ENCODE assay signal across 10 mouse cellular contexts in the genomic region with DNA sequence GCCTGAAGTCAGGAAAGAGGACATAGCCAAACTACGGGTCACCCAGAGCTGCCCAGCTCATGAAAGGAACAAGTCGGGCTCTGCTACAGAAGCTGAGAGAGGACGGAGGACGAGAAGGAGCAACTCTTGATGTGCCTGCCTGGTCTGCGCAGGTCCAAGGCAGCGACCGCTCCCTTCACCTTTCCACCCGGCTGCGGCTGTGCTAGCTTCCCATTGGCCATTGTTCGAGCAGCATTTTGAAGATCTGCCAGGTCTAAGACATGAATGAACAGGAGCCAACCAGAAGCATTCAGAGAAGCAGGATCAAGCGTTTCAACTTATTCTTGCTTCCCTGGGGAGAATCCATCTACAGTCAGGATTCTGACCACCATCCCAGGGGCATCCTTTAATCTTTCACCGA.
DNase-seq lines count a peak whose midpoint lies in the region; ATAC-seq lines count a peak whose summit lies in the region.
"Had no signal": no experiment of that assay in that cellular context is flagged by ENCODE, and none has a peak within 500 bp of the region (broad histone marks: within the 10 kb centered on the region; RNA-seq: fewer than 3 reads in every experiment).

No protein-coding gene starts in this region.

- H3K4me1 ChIP-seq in embryonic facial prominence, embryonic 13.5 days, result peaks cover 21% of the 10 kb centered on the region
- peaks cover 15% of the 10 kb centered on the region for H3K4me1 ChIP-seq in embryonic facial prominence, embryonic 10.5 days
- peaks cover 43% of the 10 kb centered on the region for H3K4me1 ChIP-seq in kidney, embryonic 15.5 days
- peaks cover 3% of the 10 kb centered on the region; the same call in 1 of the 2 replicates for H3K4me1 ChIP-seq in midbrain, embryonic 15.5 days
- H3K4me1 ChIP-seq in midbrain, embryonic 11.5 days (ENCODE audit: control insufficient read depth, insufficient read depth, low read length), result peaks cover 2% of the 10 kb centered on the region; the same call in 1 of the 2 replicates

- WGBS in embryonic facial prominence, embryonic 13.5 days, result 59% methylated on average over 12 of the region's 12 CpGs
- 65% methylated on average over 12 of the region's 12 CpGs for WGBS in embryonic facial prominence, embryonic 10.5 days
- 54% methylated on average over 12 of the region's 12 CpGs for WGBS in kidney, embryonic 15.5 days
- WGBS in midbrain, embryonic 15.5 days, result 66% methylated on average over 12 of the region's 12 CpGs
- WGBS in midbrain, embryonic 11.5 days, result 66% methylated on average over 12 of the region's 12 CpGs

- H3K9ac ChIP-seq in embryonic facial prominence, embryonic 13.5 days, result no peak overlapping the region
- no peak overlapping the region for H3K9ac ChIP-seq in kidney, embryonic 15.5 days
- H3K9ac ChIP-seq in midbrain, embryonic 15.5 days, result no peak overlapping the region
- H3K9ac ChIP-seq in midbrain, embryonic 11.5 days (ENCODE audit: low read length), result no peak overlapping the region

- H3K36me3 ChIP-seq in embryonic facial prominence, embryonic 13.5 days, result no peaks in the 10 kb centered on the region
- H3K36me3 ChIP-seq in embryonic facial prominence, embryonic 10.5 days (replicated peaks), result no peaks in the 10 kb centered on the region
- H3K36me3 ChIP-seq in kidney, embryonic 15.5 days, result no peaks in the 10 kb centered on the region
- H3K36me3 ChIP-seq in midbrain, embryonic 15.5 days (replicated peaks), result no peaks in the 10 kb centered on the region
- no peaks in the 10 kb centered on the region for H3K36me3 ChIP-seq in midbrain, embryonic 11.5 days (ENCODE audit: control insufficient read depth, insufficient read depth, low read length)
- H3K36me3 ChIP-seq: neural tube, embryonic 13.5 days had no signal

- H3K27ac ChIP-seq in embryonic facial prominence, embryonic 13.5 days, result no peak overlapping the region
- H3K27ac ChIP-seq in embryonic facial prominence, embryonic 10.5 days (replicated peaks), result no peak overlapping the region
- H3K27ac ChIP-seq in kidney, embryonic 15.5 days, result no peak overlapping the region
- no peak overlapping the region for H3K27ac ChIP-seq in midbrain, embryonic 15.5 days
- no peak overlapping the region for H3K27ac ChIP-seq in midbrain, embryonic 11.5 days (ENCODE audit: low read depth, low read length)
- H3K27ac ChIP-seq: macrophage; neural tube, embryonic 13.5 days had no signal

- no peak for DNase-seq in embryonic facial prominence, embryonic 10.5 days (ENCODE audit: low spot score)
- no peak for DNase-seq in kidney, adult 8-10 months
- DNase-seq in midbrain, embryonic 11.5 days (ENCODE audit: low spot score, missing footprints), result no peak
- peak; percentile 11 to 16 for DNase-seq in kidney, postnatal 36 days

- no peaks in the 10 kb centered on the region for H3K9me3 ChIP-seq in embryonic facial prominence, embryonic 13.5 days
- no peaks in the 10 kb centered on the region for H3K9me3 ChIP-seq in embryonic facial prominence, embryonic 10.5 days
- no peaks in the 10 kb centered on the region for H3K9me3 ChIP-seq in kidney, embryonic 15.5 days (replicated peaks)
- no peaks in the 10 kb centered on the region for H3K9me3 ChIP-seq in midbrain, embryonic 15.5 days
- H3K9me3 ChIP-seq in midbrain, embryonic 11.5 days (ENCODE audit: control insufficient read depth, low read length), result no peaks in the 10 kb centered on the region; the same call in 1 of the 2 replicates
- H3K9me3 ChIP-seq: neural tube, embryonic 13.5 days had no signal

- H3K27me3 ChIP-seq in embryonic facial prominence, embryonic 13.5 days, result peaks cover 31% of the 10 kb centered on the region
- H3K27me3 ChIP-seq in embryonic facial prominence, embryonic 10.5 days (replicated peaks; ENCODE audit: low read depth, poor library complexity, severe bottlenecking), result peaks cover 32% of the 10 kb centered on the region
- peaks cover 20% of the 10 kb centered on the region for H3K27me3 ChIP-seq in kidney, embryonic 15.5 days
- peaks cover 27% of the 10 kb centered on the region for H3K27me3 ChIP-seq in midbrain, embryonic 15.5 days (replicated peaks)
- H3K27me3 ChIP-seq in midbrain, embryonic 11.5 days (ENCODE audit: control insufficient read depth, insufficient read depth, low read length), result peaks cover 5% of the 10 kb centered on the region; the same call in 1 of the 2 replicates

- H3K4me3 ChIP-seq in embryonic facial prominence, embryonic 13.5 days, result no peak overlapping the region
- H3K4me3 ChIP-seq in embryonic facial prominence, embryonic 10.5 days, result no peak overlapping the region
- H3K4me3 ChIP-seq in kidney, embryonic 15.5 days (replicated peaks), result no peak overlapping the region
- no peak overlapping the region for H3K4me3 ChIP-seq in midbrain, embryonic 15.5 days
- no peak overlapping the region for H3K4me3 ChIP-seq in midbrain, embryonic 11.5 days (ENCODE audit: low read depth, low read length)

- no peak for ATAC-seq in embryonic facial prominence, embryonic 13.5 days (ENCODE audit: insufficient number of reproducible peaks, insufficient read depth, low FRiP score, low TSS enrichment, low read depth)
- ATAC-seq in kidney, embryonic 15.5 days (replicated peaks; ENCODE audit: low FRiP score), result no peak
- no peak for ATAC-seq in midbrain, embryonic 15.5 days (replicated peaks)
- ATAC-seq in midbrain, embryonic 11.5 days (ENCODE audit: low FRiP score), result no peak
- no peak for ATAC-seq in granulocyte monocyte progenitor cell, adult 5-6 weeks (replicated peaks; ENCODE audit: poor library complexity, severe bottlenecking)

- H3K4me2 ChIP-seq in embryonic facial prominence, embryonic 13.5 days, result peak overlapping the region; percentile 52
- peak overlapping the region; percentile 60 for H3K4me2 ChIP-seq in kidney, embryonic 15.5 days
- H3K4me2 ChIP-seq in midbrain, embryonic 15.5 days, result peak overlapping the region; percentile 39; the same call in 1 of the 2 replicates
- no peak overlapping the region for H3K4me2 ChIP-seq in midbrain, embryonic 11.5 days

Comparison
In these comparisons a context has a peak if more than half of its experiments do, and no peak if none do; other contexts are left out.
1. DNase-seq: peak in kidney, postnatal 36 days (2 of 2); none in embryonic facial prominence, embryonic 10.5 days (single experiment), kidney, adult 8-10 months (0 of 2) and midbrain, embryonic 11.5 days (single experiment).